Mouse (Mus musculus): ENCODE data around the gene Gm4175. TPM values are rescaled to one million over a fixed set of nuclear protein-coding genes. Genes with fewer than 3 reads are reported as not detected.
"Not testable (repeated sequence)": the region's sequence is repeated elsewhere in the genome, so short reads cannot be mapped to it uniquely, and the experiment has no call there.

Gm4175 gene
- total RNA-seq (2021): not detected

- DNase-seq: not testable (repeated sequence)
These were observed at the start of gene Gm4175 for GRCm38 (mm10) chr7:21761375-21761774. Gene Gm4175, minus strand, starts transcription at chr7:21761475.

GRCm38 (mm10) chr7:21796628-21797027 lies 35.4 kb upstream of the Gm4175 start, which contains the start of gene Gm4177:
Gene Gm4177, minus strand, starts transcription at chr7:21796728.
- not testable (repeated sequence) for DNase-seq

Other genes starting within 250 kb of the Gm4175 start
- not detected for gene Vmn1r130, start 249.7 kb downstream of the Gm4175 start, total RNA-seq (2021)
- not detected for gene Vmn1r131, start 215.4 kb downstream of the Gm4175 start, total RNA-seq (2021)
- gene Vmn1r132, start 147.4 kb downstream of the Gm4175 start, total RNA-seq (2021): not detected
- not detected for gene Gm4177, start 35.3 kb upstream of the Gm4175 start, total RNA-seq (2021)
- not detected for gene Vmn1r135, start 70.9 kb upstream of the Gm4175 start, total RNA-seq (2021)
- gene Gm5725, start 82.8 kb upstream of the Gm4175 start, total RNA-seq (2021): not detected
- not detected for gene Gm5891, start 159.8 kb upstream of the Gm4175 start, total RNA-seq (2021)
- not detected for gene Vmn1r137, start 233.1 kb upstream of the Gm4175 start, total RNA-seq (2021)

Data from layer of hippocampus, postnatal 36 days (tissue).